Mouse (Mus musculus) E14TG2a.4 (cell line): ENCODE data around the gene Rcc1.
"Not testable (repeated sequence)": the region's sequence is repeated elsewhere in the genome, so short reads cannot be mapped to it uniquely, and the experiment has no call there.

Experiments used
- H3K27me3 ChIP-seq: 2 replicates; pipeline ENCODE4 v1.6.1; 2014; ENCODE audit warnings: low read length, control low read depth; ENCODE audit not compliant: insufficient read depth
- H3K36me3 ChIP-seq: 2 replicates; pipeline ENCODE4 v1.6.1; 2014; ENCODE audit warnings: low read length, control low read depth; ENCODE audit not compliant: insufficient read depth
- H3K4me1 ChIP-seq: replicated peaks from 2 replicates; pipeline ENCODE4 v1.6.1; 2014; ENCODE audit warnings: low read depth, low read length, control low read depth
- H3K4me3 ChIP-seq: replicated peaks from 2 replicates; pipeline ENCODE4 v1.5.1; 2014; ENCODE audit warnings: mild to moderate bottlenecking, low read length
- H3K9me3 ChIP-seq: 2 replicates; pipeline ENCODE4 v1.6.1; 2014; ENCODE audit warnings: low read length, control low read depth
- CTCF ChIP-seq: conservative IDR thresholded peaks from 2 replicates; pipeline ENCODE4 v1.5.1; 2014; ENCODE audit warnings: low read length
- NANOG ChIP-seq: IDR thresholded peaks from 2 replicates; pipeline ENCODE4 v1.6.1; 2014; ENCODE audit warnings: borderline replicate concordance, low read length, mixed read lengths
- POU5F1 ChIP-seq: IDR thresholded peaks from 2 replicates; pipeline ENCODE4 v1.6.1; 2014; ENCODE audit warnings: low read length, borderline replicate concordance

The Rcc1 gene

GRCm38 (mm10) chr4:132291624-132292335 is 61.6 kb downstream of the Rcc1 start:
- no peaks in the 10 kb centered on the region for H3K9me3 ChIP-seq
- TF ChIP-seq CTCF (0 out of 2 replicates have a peak, but pooled peaks have one; percentile 15), POU5F1 (no peak), NANOG (no peak)
- H3K36me3 ChIP-seq = peaks cover 31% of the 10 kb centered on the region
- peak overlapping the region; percentile 27; the same call in 1 of the 2 replicates for H3K4me3 ChIP-seq
- H3K27me3 ChIP-seq = no peaks in the 10 kb centered on the region
- H3K4me1 ChIP-seq = peaks cover 54% of the 10 kb centered on the region

GRCm38 (mm10) chr4:132291056-132291455 is 62.3 kb downstream of the Rcc1 start:
- H3K4me3 ChIP-seq = no peak overlapping the region
- H3K27me3 ChIP-seq = no peaks in the 10 kb centered on the region
- no peak for TF ChIP-seq POU5F1
- TF ChIP-seq NANOG = no peak
- TF ChIP-seq CTCF = no peak
- H3K36me3 ChIP-seq = peaks cover 36% of the 10 kb centered on the region
- peaks cover 54% of the 10 kb centered on the region for H3K4me1 ChIP-seq
- no peaks in the 10 kb centered on the region for H3K9me3 ChIP-seq

GRCm38 (mm10) chr4:132288840-132289239 is 64.6 kb downstream of the Rcc1 start:
- Histone ChIP-seq H3K4me1 (peaks cover 45% of the 10 kb centered on the region), H3K36me3 (peaks cover 41% of the 10 kb centered on the region), H3K4me3 (peak overlapping the region; percentile 56)
- not testable (repeated sequence) for H3K27me3 ChIP-seq, H3K9me3 ChIP-seq
